Mouse (Mus musculus) hematopoietic multipotent progenitor cell, adult 10-12 weeks (in vitro differentiated cells): ENCODE results near the gene Akr1b3. TPM values are rescaled to one million over a fixed set of nuclear protein-coding genes. Genes with fewer than 3 reads are reported as not detected.

ENCODE experiments used
- polyA plus RNA-seq: library from polyadenylated mRNA; stranded (reverse); fragments of >175 nt; gene quantifications from 2 replicates; pipeline ENCODE4 v1.2.3, GENCODE M21; 2012; ENCODE audit warnings: low replicate concordance

Akr1b3 gene
- 48.7 and 74.5 TPM in 2 replicates for polyA plus RNA-seq

DNA sequence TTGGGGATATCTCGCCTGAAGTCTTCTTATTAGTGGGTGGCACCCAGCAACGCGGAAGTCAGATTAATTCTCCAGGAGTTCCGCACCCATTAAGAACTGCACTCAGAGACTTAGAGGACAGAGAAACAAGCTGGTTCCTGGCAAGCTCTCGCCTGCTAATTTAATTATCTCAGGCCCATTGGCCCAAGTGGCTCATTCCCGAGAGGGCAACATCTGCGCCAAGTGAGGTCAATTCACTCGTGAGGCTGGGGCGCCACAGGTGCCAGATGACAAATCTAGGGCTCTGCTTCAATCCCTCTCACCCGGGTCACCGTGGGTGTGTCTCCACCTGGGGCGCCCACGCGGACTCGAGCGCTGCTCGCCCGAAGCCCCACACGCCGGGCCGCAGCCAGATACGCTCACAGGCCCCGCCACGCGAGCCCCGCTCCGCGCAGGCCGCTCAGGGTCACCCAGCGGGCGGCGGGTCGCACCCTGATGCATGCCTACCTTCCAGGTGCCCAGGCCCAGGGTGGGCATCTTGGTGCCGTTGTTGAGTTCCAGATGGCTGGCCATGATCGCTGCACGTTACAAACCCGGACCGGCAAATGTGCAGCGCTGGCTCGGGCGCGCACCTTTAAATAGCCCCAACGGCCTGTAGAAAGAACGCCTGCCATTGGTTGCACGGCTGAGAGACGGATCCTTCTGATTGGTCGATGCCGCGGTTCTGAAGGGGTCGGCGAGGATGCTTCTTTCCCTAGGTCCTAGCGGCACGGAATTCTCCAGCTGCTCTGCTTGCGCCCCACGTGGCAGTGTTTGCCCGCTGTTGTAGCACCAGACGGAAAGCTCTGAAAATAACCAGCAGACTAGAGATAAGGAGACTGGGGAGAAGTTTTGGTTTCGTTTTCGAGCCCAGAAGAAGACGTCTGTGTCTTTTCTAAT is at the start of gene Akr1b3:
Akr1b3 (minus strand) TSS at position 625 of the 918 bp plus-strand sequence.

DNA sequence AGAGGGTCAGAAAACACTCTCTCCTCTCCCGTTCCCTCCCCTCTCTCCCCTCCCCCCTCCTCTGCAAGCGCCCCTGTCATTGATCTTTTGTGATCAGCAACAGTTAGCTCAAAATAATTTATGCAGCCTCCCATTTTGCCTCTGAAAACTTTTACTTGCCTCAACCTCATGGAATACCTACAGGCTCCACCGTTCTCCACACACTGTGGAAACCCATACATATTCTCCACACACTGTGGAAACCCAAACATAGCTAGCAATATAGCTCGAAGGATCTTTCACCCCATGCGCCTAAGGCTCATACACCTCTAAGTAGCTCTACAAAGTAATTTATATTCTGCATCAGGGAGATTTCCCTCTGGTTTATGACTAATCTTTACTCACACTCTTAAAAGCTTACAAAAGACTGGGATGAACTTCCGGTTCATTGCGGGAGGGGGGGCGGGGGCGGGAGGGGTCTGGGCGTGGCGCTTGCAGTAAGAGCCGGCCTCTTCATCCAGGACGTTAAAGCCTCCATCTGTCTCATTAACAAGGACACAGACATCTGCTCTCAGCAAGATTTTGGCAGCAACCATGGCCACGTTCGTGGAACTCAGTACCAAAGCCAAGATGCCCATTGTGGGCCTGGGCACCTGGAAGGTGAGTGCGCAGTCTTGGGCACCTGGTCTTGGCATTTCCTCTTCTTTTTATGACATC is 36.5 kb upstream of the Akr1b3 start, which contains the start of gene Akr1b8:
Akr1b8 (plus strand) TSS at position 462 of the 696 bp plus-strand sequence.

Other genes starting within 250 kb of the Akr1b3 start
- gene Slc35b4, start 140.4 kb downstream of the Akr1b3 start, polyA plus RNA-seq, result 4.0 and 5.4 TPM in 2 replicates
- 0.63 TPM in 1 of 2 replicates, not detected in the other for gene Akr1b8, start 36.6 kb upstream of the Akr1b3 start, polyA plus RNA-seq
- 2.7 and 6.2 TPM in 2 replicates for gene Akr1b10, start 66.7 kb upstream of the Akr1b3 start, polyA plus RNA-seq
- gene Akr1b7, start 94.9 kb upstream of the Akr1b3 start, polyA plus RNA-seq, result 0.38 and 1.2 TPM in 2 replicates
- 3.1 and 53.5 TPM in 2 replicates for gene Bpgm, start 158.7 kb upstream of the Akr1b3 start, polyA plus RNA-seq